Mouse (Mus musculus) embryonic fibroblast, embryonic 13.5 days (primary cell): ENCODE data around the gene Slc18a3. TPM values are rescaled to one million over a fixed set of nuclear protein-coding genes. Genes with fewer than 3 reads are reported as not detected.

Source experiments
- H3K27ac ChIP-seq: 2 replicates; pipeline ENCODE4 v1.5.1; 2012; ENCODE audit warnings: low read length, control low read depth, inconsistent platforms; ENCODE audit not compliant: insufficient read depth
- H3K4me1 ChIP-seq: 2 replicates; pipeline ENCODE4 v1.6.1; 2011; ENCODE audit warnings: low read length; ENCODE audit not compliant: control insufficient read depth, insufficient read depth
- H3K4me3 ChIP-seq: 2 replicates; pipeline ENCODE4 v1.5.1; 2011; ENCODE audit warnings: mild to moderate bottlenecking, control low read depth, low read length; ENCODE audit not compliant: insufficient read depth
- CTCF ChIP-seq: IDR thresholded peaks from 2 replicates; pipeline ENCODE4 v1.5.1; 2011; ENCODE audit warnings: mild to moderate bottlenecking, control low read depth, low read length, moderate library complexity, borderline replicate concordance; ENCODE audit not compliant: insufficient read depth
- POLR2A ChIP-seq: IDR thresholded peaks from 2 replicates; pipeline ENCODE4 v1.6.1; 2011; ENCODE audit warnings: low read depth, mild to moderate bottlenecking, control low read depth, low read length, moderate library complexity
- polyA plus RNA-seq: library from polyadenylated mRNA; stranded (reverse); fragments of >200 nt; gene quantifications from 2 replicates; pipeline ENCODE4 v1.2.4, GENCODE M21; 2011; ENCODE audit warnings: low read depth; ENCODE audit not compliant: missing spikeins, insufficient read length

Gene Slc18a3
- polyA plus RNA-seq, 1 experiment = not detected

DNA sequence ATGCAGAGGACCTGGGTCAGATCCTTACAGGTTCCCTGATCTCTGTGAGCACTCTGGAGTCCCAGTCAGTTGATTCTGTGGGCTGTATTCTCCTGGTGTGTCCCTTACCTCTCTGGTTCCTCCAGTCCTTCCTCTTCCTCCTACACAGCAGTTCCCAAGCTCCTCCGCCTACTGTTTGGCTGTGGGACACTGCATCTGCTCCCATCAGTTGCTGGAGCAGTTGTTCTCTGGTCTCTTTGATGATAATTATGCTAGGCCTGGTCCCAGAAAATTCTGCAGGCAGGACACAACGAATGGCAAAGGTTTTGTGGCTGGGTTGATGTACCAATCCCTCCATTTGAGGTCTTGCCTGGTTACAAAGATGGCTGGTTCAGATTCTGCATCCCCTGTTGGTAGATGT lies 36.7 kb upstream of the Slc18a3 start:
- no peak for TF ChIP-seq CTCF
- no peak for TF ChIP-seq POLR2A
- Histone ChIP-seq H3K27ac (no peak overlapping the region), H3K4me1 (no peaks in the 10 kb centered on the region), H3K4me3 (no peak overlapping the region)

DNA sequence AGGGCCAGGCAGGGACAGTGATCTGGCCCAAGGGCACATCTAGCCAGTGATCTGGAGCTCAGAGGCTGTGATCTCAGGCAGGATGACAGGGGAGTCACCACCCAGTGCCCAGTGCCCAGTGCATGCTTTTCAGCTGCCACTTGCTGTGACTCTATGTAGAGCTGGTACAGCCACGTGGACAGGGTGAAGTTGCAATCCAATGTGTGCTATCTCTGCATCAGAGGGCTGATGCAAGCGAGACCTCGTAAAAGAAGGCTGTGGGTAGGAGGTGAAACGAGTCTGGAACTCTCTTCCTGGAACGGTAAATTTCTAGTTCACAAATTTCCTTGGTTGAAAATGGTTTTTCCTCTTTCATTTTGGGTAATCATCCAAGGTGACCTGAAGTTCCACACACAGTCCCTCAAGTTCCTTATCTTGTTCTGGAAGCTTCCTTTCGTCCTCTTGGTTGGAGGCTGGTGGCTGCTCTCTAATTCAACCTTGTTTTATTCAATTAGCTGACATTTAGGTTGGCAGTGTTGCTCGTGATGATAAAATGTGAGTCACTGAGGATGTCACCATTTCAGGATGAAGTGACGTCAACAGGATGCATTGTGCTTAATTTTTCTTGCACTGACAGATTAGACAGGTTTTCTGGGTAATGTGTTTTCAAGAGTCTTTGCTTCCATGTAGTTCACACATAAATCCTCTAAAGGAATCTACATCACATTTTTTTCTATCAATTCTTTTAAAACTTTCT lies 31.6 kb upstream of the Slc18a3 start:
- 0 out of 2 replicates have a peak, but pooled peaks cover 5% of the 10 kb centered on the region for H3K4me1 ChIP-seq
- H3K4me3 ChIP-seq = no peak overlapping the region
- TF ChIP-seq POLR2A (no peak), CTCF (no peak)
- no peak overlapping the region for H3K27ac ChIP-seq

DNA sequence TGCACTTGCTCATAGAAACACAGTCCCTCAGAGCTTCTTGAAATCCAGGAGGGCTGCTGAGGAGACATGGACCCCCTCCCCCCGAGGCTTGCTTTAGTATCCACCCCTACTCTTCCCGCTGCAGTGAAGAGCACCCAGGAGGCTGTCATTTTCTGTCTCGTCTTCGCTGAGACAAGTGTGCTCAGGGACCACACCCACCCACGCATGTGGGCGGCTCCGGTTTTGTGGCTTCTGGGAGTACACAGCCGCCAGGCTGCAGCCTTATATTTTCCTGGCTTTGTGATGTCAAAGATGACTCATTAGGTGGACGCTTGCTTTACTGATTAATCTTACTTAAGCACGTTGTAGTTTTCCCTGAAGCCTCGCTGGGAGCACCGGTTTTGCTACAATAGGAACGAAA lies 27.9 kb upstream of the Slc18a3 start:
- Histone ChIP-seq H3K27ac (no peak overlapping the region), H3K4me3 (no peak overlapping the region), H3K4me1 (0 out of 2 replicates have a peak, but pooled peaks cover 5% of the 10 kb centered on the region)
- TF ChIP-seq CTCF (no peak), POLR2A (no peak)

DNA sequence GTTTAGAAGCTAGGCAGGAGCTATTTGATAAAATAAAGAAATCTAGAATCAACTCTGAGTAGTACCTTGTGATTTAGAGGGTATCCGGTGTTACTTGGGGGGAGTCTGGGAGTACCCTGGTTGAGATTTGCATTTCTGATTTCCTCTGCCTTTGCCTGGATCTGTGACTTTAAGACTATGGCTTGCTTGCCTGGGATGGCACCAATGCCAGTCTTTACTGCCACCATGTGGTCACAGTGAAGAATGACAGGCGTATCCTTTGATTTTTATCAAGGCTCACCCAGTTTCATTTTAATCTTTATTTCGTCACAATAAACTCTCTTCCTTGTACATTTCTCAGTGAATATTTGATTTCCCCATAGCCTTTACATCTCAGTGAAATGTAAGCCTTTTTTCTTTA lies 17.4 kb upstream of the Slc18a3 start:
- Histone ChIP-seq H3K4me1 (no peaks in the 10 kb centered on the region), H3K4me3 (no peak overlapping the region), H3K27ac (no peak overlapping the region)
- peak; percentile 61; the same call in 1 of the 2 replicates for TF ChIP-seq CTCF
- TF ChIP-seq POLR2A = no peak

DNA sequence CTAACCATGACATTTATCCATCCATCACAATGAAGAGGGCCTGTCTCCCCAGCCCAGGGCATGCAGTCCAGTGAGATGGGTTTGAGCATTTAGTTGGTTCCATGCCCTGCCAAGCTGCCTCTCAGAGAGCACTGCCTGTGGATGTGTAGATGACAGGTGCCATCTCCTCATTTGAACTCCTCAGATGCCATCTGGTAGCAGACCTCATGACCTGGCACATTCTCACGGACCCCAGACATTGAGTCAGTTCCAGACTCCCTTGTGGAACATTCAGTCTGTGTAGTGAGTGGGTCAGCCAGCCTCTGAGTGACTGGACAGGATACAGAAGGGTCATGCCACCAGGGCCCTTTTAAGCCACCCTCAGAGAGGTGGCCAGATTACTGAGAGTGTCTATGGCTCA lies 12.9 kb upstream of the Slc18a3 start:
- Histone ChIP-seq H3K4me1 (no peaks in the 10 kb centered on the region), H3K27ac (no peak overlapping the region), H3K4me3 (no peak overlapping the region)
- TF ChIP-seq POLR2A = no peak
- no peak for TF ChIP-seq CTCF

DNA sequence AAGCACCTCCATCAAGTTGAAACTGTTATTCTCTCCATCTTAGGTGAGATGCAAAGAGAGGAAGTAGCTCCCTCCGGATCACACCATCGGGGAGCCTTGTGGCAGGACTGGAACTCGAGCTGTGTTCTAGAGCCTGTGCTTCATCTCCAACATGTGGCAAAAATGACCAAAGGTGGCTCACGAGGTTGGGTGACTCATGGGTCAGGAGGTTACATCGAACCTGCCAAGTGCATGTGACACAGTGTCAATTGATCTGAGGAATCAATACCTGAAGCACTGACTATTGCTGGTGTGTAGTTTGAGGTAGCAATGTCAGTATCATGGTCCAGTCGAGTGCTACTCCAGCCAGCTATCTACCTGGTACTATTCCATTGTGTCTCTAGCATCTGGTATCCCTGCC lies 11.9 kb upstream of the Slc18a3 start:
- Histone ChIP-seq H3K27ac (no peak overlapping the region), H3K4me3 (no peak overlapping the region), H3K4me1 (no peaks in the 10 kb centered on the region)
- TF ChIP-seq CTCF (no peak), POLR2A (no peak)

DNA sequence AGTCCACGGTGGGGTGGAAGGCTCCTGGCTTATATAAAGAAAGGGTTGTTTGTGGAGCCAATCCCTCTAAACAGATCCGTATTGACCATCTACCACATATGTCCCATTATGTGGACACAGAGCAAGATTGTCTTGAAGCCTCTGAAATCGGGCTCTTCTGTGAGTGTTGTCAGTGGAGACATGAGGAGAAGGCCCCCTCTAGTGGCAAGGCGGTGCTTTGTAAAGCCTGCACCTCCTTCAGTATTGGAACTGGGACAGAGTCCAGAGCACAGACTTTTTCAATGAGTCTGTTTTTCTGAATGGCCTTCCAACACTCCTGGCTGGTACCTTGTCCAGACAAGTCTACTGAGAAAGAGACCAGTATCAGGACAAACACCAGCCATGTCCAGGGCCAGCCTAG lies 8.3 kb upstream of the Slc18a3 start:
- TF ChIP-seq CTCF (peak; percentile 59; the same call in 1 of the 2 replicates), POLR2A (no peak)
- Histone ChIP-seq H3K4me1 (no peaks in the 10 kb centered on the region), H3K4me3 (no peak overlapping the region), H3K27ac (no peak overlapping the region)

DNA sequence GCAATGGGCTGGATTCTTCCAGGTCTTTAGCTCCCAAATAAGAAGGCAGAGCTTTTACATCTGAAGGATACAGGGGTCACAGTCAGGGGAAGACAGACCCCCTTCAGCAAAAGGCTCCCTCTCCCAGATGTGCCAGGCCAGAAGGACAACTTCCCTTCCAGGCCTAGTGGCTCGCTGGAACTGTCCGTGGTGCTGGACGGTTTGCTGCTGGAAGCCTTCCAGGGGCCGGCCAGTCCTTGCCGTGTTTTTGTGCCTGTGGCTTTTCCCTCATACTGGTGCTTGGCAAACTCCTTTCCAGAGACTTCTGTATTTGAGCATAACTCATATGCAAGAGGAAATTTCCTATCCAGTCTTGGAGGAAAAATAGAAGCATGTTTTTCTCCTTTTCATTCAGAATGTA lies 3.0 kb upstream of the Slc18a3 start:
- Histone ChIP-seq H3K4me1 (no peaks in the 10 kb centered on the region), H3K4me3 (no peak overlapping the region), H3K27ac (no peak overlapping the region)
- TF ChIP-seq POLR2A (no peak), CTCF (no peak)

DNA sequence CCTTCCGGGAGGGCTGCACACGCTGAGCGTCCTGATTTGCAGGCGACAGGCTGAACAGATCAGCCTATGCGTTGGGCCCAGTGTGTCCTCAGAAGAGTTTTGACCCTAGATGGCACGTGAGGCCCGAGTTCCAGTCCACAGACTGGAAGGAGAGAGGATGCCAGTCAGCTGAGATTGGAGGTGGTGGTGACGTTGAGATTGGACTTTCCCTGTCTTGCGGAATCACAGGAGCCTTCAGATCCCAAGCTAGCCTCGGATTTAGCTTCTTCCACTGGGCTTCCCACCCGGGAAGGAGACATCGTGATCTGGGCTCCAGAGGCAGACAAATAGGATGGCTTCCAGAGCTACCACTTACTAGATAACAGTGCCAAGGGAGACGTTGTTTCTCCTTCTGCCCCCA lies 1.2 kb upstream of the Slc18a3 start, which contains the start of gene Chat:
Gene Chat (minus strand): TSS at position 101 of the 400 bp plus-strand sequence.
- Histone ChIP-seq H3K4me3 (no peak within 1 kb of the TSS), H3K27ac (no peak within 1 kb of the TSS), H3K4me1 (no peaks in the 10 kb centered on the region)
- TF ChIP-seq POLR2A = no peak
- TF ChIP-seq CTCF = no peak

DNA sequence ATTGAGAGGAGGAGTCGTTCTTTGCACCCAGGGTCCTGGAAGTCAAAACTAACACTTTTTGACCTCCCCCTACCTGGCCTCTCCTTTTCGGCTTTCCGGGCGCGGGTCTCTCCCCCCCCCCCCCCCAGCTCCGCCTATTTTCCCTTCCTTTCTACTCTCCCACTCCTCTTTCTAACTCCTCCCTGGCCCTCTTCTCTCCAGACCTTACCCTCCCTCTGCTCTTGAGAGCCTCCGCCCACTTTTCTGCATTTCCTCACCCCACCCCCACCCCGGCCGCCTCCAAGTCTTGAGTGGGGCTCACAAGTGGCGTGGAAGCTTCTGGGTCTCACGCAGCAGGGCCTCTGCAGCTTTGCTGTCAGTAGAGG lies 838 bp upstream of the Slc18a3 start:
- TF ChIP-seq CTCF = no peak
- no peak for TF ChIP-seq POLR2A
- no peak overlapping the region for H3K4me3 ChIP-seq
- H3K27ac ChIP-seq = no peak overlapping the region
- no peaks in the 10 kb centered on the region for H3K4me1 ChIP-seq
